Comparison of ENCODE assay signal across 28 mouse cellular contexts in genomic region chr4:154831915-154832573, GRCm38 (mm10). TPM values are rescaled to one million over a fixed set of nuclear protein-coding genes. Genes with fewer than 3 reads are reported as not detected.
DNase-seq lines count a peak whose midpoint lies in the region; ATAC-seq lines count a peak whose summit lies in the region.
"Had no signal": no experiment of that assay in that cellular context is flagged by ENCODE, and none has a peak within 500 bp of the region (broad histone marks: within the 10 kb centered on the region; RNA-seq: fewer than 3 reads in every experiment).

No protein-coding gene starts in this region.

- ATAC-seq in forebrain, embryonic 14.5 days, result peak; percentile 26; the same call in 1 of the 2 replicates
- ATAC-seq in neural tube, embryonic 13.5 days (ENCODE audit: low read depth), result peak; percentile 51; the same call in 1 of the 2 replicates
- ATAC-seq in hindbrain, embryonic 15.5 days (ENCODE audit: low FRiP score, low read depth), result peak; percentile 57; the same call in 1 of the 2 replicates
- ATAC-seq in CD4-positive, CD25-positive, alpha-beta regulatory T cell, adult 4 months, result no peak
- ATAC-seq: intestine, postnatal 0 days; lung, postnatal 0 days; midbrain, embryonic 13.5 days had no signal

- no peaks in the 10 kb centered on the region; the same call in 1 of the 2 replicates for H3K4me1 ChIP-seq in forebrain, embryonic 14.5 days (ENCODE audit: control insufficient read depth, insufficient read depth, low read length)
- peaks cover 40% of the 10 kb centered on the region for H3K4me1 ChIP-seq in forebrain, embryonic 10.5 days
- H3K4me1 ChIP-seq in neural tube, embryonic 13.5 days (replicated peaks), result peaks cover 38% of the 10 kb centered on the region
- peaks cover 26% of the 10 kb centered on the region for H3K4me1 ChIP-seq in hindbrain, embryonic 15.5 days (replicated peaks)
- H3K4me1 ChIP-seq: liver, embryonic 13.5 days had no signal

- WGBS in forebrain, embryonic 14.5 days, result 12% methylated on average over 9 of the region's 9 CpGs
- 60% methylated on average over 9 of the region's 9 CpGs for whole genome bisulfite sequencing in forebrain, embryonic 10.5 days
- 27% methylated on average over 9 of the region's 9 CpGs for WGBS in neural tube, embryonic 13.5 days
- 26% methylated on average over 9 of the region's 9 CpGs for WGBS in hindbrain, embryonic 15.5 days

- peak; percentile 68 for DNase-seq in forebrain, embryonic 14.5 days (ENCODE audit: low spot score)
- DNase-seq in forebrain, embryonic 10.5 days (ENCODE audit: extremely low spot score, low spot score), result no peak
- DNase-seq in neural tube, embryonic 10.5 days (ENCODE audit: extremely low spot score, low spot score), result no peak
- no peak for DNase-seq in thymus, postnatal 10 days (ENCODE audit: low spot score in 2 of 2)
- DNase-seq: adrenal gland, postnatal 14 days; cerebellum, adult 11-12 months; cerebellum, adult 9-11 months; embryo, embryonic 11 days; heart, postnatal 14 days; kidney, adult 9 months; kidney, postnatal 10 days; layer of hippocampus, postnatal 36 days; liver, embryonic 13.5 days; lung, adult 18-20 months; right cerebral cortex, postnatal 25 days; spleen, adult 18-20 months; thymus, postnatal 4 days had no signal

- H3K4me2 ChIP-seq in forebrain, embryonic 14.5 days (ENCODE audit: low read length), result no peak overlapping the region
- no peak overlapping the region for H3K4me2 ChIP-seq in neural tube, embryonic 13.5 days
- H3K4me2 ChIP-seq in hindbrain, embryonic 15.5 days, result no peak overlapping the region
- H3K4me2 ChIP-seq: embryonic facial prominence, embryonic 12.5 days; limb, embryonic 15.5 days; liver, embryonic 13.5 days; midbrain, embryonic 13.5 days had no signal

- no peaks in the 10 kb centered on the region for H3K36me3 ChIP-seq in forebrain, embryonic 14.5 days (ENCODE audit: control insufficient read depth, insufficient read depth, low read length)
- H3K36me3 ChIP-seq in forebrain, embryonic 10.5 days (replicated peaks), result no peaks in the 10 kb centered on the region
- H3K36me3 ChIP-seq in neural tube, embryonic 13.5 days, result no peaks in the 10 kb centered on the region
- no peaks in the 10 kb centered on the region for H3K36me3 ChIP-seq in hindbrain, embryonic 15.5 days
- H3K36me3 ChIP-seq: embryonic facial prominence, embryonic 12.5 days; limb, embryonic 10.5 days; limb, embryonic 15.5 days; liver, embryonic 13.5 days; midbrain, embryonic 13.5 days had no signal

- H3K9ac ChIP-seq in forebrain, embryonic 14.5 days (ENCODE audit: low read length), result no peak overlapping the region
- H3K9ac ChIP-seq in neural tube, embryonic 13.5 days, result no peak overlapping the region
- no peak overlapping the region for H3K9ac ChIP-seq in hindbrain, embryonic 15.5 days
- H3K9ac ChIP-seq: embryonic facial prominence, embryonic 12.5 days; limb, embryonic 15.5 days; liver, embryonic 13.5 days; midbrain, embryonic 13.5 days had no signal

- no peaks in the 10 kb centered on the region for H3K9me3 ChIP-seq in forebrain, embryonic 14.5 days (replicated peaks; ENCODE audit: control insufficient read depth, low read length)
- H3K9me3 ChIP-seq in forebrain, embryonic 10.5 days, result no peaks in the 10 kb centered on the region
- H3K9me3 ChIP-seq in neural tube, embryonic 13.5 days, result no peaks in the 10 kb centered on the region
- no peaks in the 10 kb centered on the region for H3K9me3 ChIP-seq in hindbrain, embryonic 15.5 days
- H3K9me3 ChIP-seq: embryonic facial prominence, embryonic 12.5 days; limb, embryonic 10.5 days; limb, embryonic 15.5 days; liver, embryonic 13.5 days; midbrain, embryonic 13.5 days had no signal

- no peak overlapping the region for H3K27ac ChIP-seq in forebrain, embryonic 14.5 days (ENCODE audit: low read depth, low read length)
- H3K27ac ChIP-seq in forebrain, embryonic 10.5 days, result no peak overlapping the region
- no peak overlapping the region for H3K27ac ChIP-seq in neural tube, embryonic 13.5 days (replicated peaks)
- H3K27ac ChIP-seq in hindbrain, embryonic 15.5 days (replicated peaks), result no peak overlapping the region
- H3K27ac ChIP-seq: embryonic facial prominence, embryonic 12.5 days; limb, embryonic 10.5 days; limb, embryonic 15.5 days; liver, embryonic 13.5 days; macrophage; midbrain, embryonic 13.5 days had no signal

- H3K4me3 ChIP-seq in forebrain, embryonic 14.5 days (ENCODE audit: low read depth, low read length), result no peak overlapping the region
- no peak overlapping the region for H3K4me3 ChIP-seq in forebrain, embryonic 10.5 days
- H3K4me3 ChIP-seq in neural tube, embryonic 13.5 days, result no peak overlapping the region
- H3K4me3 ChIP-seq in hindbrain, embryonic 15.5 days, result no peak overlapping the region
- H3K4me3 ChIP-seq: embryonic facial prominence, embryonic 12.5 days; limb, embryonic 10.5 days; limb, embryonic 15.5 days; liver, embryonic 13.5 days; midbrain, embryonic 13.5 days had no signal

- peaks cover 39% of the 10 kb centered on the region for H3K27me3 ChIP-seq in forebrain, embryonic 14.5 days (replicated peaks; ENCODE audit: control insufficient read depth, insufficient read depth, low read length)
- peaks cover 92% of the 10 kb centered on the region for H3K27me3 ChIP-seq in forebrain, embryonic 10.5 days (ENCODE audit: poor library complexity, severe bottlenecking)
- peaks cover 64% of the 10 kb centered on the region for H3K27me3 ChIP-seq in neural tube, embryonic 13.5 days
- peaks cover 18% of the 10 kb centered on the region for H3K27me3 ChIP-seq in hindbrain, embryonic 15.5 days
- H3K27me3 ChIP-seq: limb, embryonic 15.5 days; liver, embryonic 13.5 days had no signal

RNA-seq across cellular contexts. Expression of gene Ttc34, which starts 5.2 kb away (rescaled TPM):
- 0.85 and 1.5 TPM in 2 replicates for polyA plus RNA-seq in forebrain, embryonic 14.5 days (2014; fragmentation: Nextera tagmentation; extraction: Ambion mirVana)
- 0.58 and 0.61 TPM in 2 replicates for polyA plus RNA-seq in forebrain, embryonic 10.5 days (2016; fragmentation: Nextera tagmentation; extraction: Ambion mirVana)
- 0.52 and 0.72 TPM in 2 replicates for polyA plus RNA-seq in neural tube, embryonic 13.5 days (2015; fragmentation: Nextera tagmentation; extraction: Ambion mirVana)
- 1.2 and 2.0 TPM in 2 replicates for polyA plus RNA-seq in hindbrain, embryonic 15.5 days (2015; fragmentation: Nextera tagmentation; extraction: Ambion mirVana)
- not detected for polyA plus RNA-seq in CD4-positive, CD25-positive, alpha-beta regulatory T cell, adult 4 months (2017; shearing (Covaris generic))
- polyA plus RNA-seq: intestine, postnatal 0 days; macrophage had no signal

RNA-seq across cellular contexts. Expression of gene Mmel1, which starts 37.3 kb away (rescaled TPM):
- polyA plus RNA-seq in forebrain, embryonic 14.5 days (2014; fragmentation: Nextera tagmentation; extraction: Ambion mirVana), result 0.13 and 0.37 TPM in 2 replicates
- 0.09 and 0.14 TPM in 2 replicates for polyA plus RNA-seq in forebrain, embryonic 10.5 days (2016; fragmentation: Nextera tagmentation; extraction: Ambion mirVana)
- polyA plus RNA-seq in neural tube, embryonic 13.5 days (2015; fragmentation: Nextera tagmentation; extraction: Ambion mirVana), result 0.17 and 0.22 TPM in 2 replicates
- 0.45 and 0.86 TPM in 2 replicates for polyA plus RNA-seq in hindbrain, embryonic 15.5 days (2015; fragmentation: Nextera tagmentation; extraction: Ambion mirVana)
- polyA plus RNA-seq in CD4-positive, CD25-positive, alpha-beta regulatory T cell, adult 4 months (2017; shearing (Covaris generic)), result not detected
- polyA plus RNA-seq: large intestine, adult 2 months; macrophage had no signal
